Mouse (Mus musculus) natural killer cell, adult 2 months (primary cell): ENCODE measurements around the gene Kcnip1.

ENCODE experiments used
- DNase-seq, 2 experiments: peaks; one replicate each; pipeline ENCODE4 v3.0.0; 2022; ENCODE audit warnings: low spot score in 2 of 2

Kcnip1 gene

GRCm38 (mm10) chr11:33843294-33843864 lies 149.6 kb downstream of the Kcnip1 start:
- DNase-seq, result no peak

DNA sequence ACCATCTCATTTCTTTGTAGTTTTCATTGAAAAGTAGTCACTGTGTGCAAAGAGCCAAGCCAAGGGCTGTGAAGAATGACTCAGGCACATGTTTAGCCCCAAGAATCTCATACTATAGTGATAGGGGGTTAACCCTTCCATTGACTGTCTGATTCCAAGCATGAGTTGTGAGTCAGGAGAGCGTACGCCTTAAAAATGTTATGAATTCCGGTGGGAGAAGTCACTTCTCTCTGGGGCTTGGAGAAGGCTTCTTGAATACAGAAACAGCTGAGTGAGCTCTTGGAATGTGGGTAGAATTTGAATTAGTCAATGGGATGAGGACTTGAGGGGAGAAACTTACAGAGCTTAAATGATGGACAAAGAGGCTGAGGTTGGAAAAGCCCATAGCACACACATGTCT lies 153.9 kb downstream of the Kcnip1 start:
- DNase-seq, result no peak

- DNase-seq, result no peak
These were observed 163.2 kb downstream of the Kcnip1 start for GRCm38 (mm10) chr11:33829774-33830173.

DNA sequence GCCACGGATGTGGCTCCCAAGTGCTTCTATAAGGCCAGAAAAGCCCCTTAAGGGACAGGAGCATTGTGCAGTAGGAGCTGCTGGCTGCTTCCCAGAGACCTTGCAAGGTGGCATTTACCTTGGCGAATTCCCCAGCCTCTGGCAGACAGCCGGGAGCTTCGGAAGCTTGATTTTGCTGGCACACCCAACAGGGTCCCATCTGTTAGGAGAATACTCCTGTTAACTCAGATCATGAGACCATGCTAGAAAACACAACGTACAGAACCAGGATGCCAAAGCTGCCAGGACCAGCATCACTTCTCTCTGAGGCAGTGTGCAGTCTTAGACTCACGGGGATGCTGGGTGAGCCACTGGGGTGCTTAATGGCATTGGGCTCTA lies 165.1 kb downstream of the Kcnip1 start:
- DNase-seq, result no peak

GRCm38 (mm10) chr11:33827085-33827828 lies 165.7 kb downstream of the Kcnip1 start:
- no peak for DNase-seq

DNA sequence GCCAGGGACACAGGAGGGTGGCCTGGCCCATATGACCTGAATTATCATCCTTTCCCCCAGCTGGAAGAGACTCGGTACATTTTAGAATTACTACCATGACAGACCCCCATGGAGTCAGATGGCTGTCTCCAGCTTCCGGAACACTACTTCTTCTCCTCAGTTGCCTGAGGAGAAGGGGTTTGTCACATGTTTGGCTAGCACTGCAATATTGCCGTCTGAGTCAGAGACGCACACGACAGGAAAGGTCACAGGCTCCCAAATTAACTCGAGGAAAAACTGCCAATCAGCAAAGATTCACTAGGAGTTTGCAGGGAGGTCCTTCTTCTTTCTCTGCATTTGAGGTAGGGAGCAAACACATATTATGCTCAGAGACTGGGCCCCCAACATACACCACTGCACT lies 168.2 kb downstream of the Kcnip1 start:
- DNase-seq, result no peak

- no peak for DNase-seq
These were observed 171.6 kb downstream of the Kcnip1 start for GRCm38 (mm10) chr11:33821331-33821730.

GRCm38 (mm10) chr11:33820876-33821275 lies 172.1 kb downstream of the Kcnip1 start:
- no peak for DNase-seq

GRCm38 (mm10) chr11:33818861-33819503 lies 174.0 kb downstream of the Kcnip1 start:
- no peak for DNase-seq

DNA sequence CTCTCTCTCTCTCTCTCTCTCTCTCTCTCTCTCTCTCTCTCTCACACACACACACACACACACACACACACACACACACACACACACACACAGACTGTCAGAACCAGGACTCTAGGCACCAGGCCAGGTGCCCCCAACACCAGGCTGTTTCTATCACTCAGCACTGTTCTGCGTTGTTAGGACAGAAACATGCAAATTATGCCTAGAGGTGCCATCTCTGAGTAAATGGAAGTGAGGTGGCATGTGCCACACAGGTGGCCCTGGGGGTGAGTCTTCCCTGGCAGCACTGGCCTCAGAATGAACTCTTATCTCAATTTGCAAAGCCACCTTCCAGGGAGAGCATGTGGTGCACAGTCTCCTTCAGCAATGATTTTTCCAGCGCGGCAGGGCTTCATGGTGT lies 176.9 kb downstream of the Kcnip1 start:
- no peak for DNase-seq

DNA sequence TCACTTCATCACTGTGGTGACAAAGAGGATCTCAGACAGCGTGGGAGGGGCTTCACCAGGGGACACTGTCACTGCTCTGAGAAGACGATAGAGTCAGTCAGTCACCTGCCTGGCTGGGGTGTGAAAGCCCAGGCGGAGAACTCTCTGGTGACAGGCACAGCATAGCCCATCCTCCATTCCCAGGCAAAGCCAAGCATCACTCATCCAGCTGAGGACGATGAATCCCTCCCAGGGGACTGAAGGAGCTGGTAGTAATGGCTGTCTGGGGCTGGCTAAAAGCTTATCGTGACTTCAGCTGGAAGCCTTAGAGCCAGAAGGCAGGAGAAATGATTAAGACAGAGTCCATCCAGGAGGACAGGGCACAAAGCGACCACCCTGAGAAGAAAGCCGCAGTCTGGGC lies 182.8 kb downstream of the Kcnip1 start:
- no peak for DNase-seq

- no peak for DNase-seq
These were observed 189.9 kb downstream of the Kcnip1 start for GRCm38 (mm10) chr11:33803093-33803492.

DNA sequence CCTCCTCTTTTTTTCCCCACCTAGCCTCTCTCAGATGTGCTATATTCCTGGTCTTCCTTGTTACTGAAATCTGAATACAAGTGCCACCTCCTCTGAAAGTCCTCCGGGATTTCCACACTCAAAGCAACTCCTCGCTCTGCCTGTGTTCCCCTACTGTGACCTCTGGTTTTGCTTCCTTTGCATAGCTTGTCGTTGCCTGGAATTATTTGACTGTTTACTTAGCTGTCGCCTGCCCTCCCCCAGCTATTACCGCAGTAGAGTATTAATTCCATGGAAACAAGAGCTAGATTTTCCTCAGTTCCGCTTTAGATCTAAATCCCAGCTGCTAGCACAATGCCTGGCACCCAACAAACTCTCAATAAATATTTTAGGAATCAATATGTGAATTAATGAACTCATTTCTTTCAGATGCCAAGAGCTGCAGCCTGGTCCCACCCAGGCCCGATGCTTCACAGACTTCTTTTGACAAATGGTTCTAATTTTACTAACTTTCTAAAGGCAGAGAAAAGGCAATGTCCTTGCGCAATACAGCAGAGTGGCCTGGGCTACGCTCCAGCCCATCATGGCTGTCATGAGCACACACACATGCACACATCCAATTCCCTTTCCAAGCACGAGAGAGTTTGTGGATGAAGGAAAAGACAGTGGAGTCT lies 192.4 kb downstream of the Kcnip1 start:
- DNase-seq, result no peak

GRCm38 (mm10) chr11:33799933-33800332 lies 193.0 kb downstream of the Kcnip1 start:
- DNase-seq, result no peak

- no peak for DNase-seq
These were observed 194.8 kb downstream of the Kcnip1 start for GRCm38 (mm10) chr11:33798094-33798648.

GRCm38 (mm10) chr11:33787362-33787761 lies 205.6 kb downstream of the Kcnip1 start:
- no peak for DNase-seq

- DNase-seq, result no peak
These were observed 206.4 kb downstream of the Kcnip1 start for GRCm38 (mm10) chr11:33786572-33786971.

DNA sequence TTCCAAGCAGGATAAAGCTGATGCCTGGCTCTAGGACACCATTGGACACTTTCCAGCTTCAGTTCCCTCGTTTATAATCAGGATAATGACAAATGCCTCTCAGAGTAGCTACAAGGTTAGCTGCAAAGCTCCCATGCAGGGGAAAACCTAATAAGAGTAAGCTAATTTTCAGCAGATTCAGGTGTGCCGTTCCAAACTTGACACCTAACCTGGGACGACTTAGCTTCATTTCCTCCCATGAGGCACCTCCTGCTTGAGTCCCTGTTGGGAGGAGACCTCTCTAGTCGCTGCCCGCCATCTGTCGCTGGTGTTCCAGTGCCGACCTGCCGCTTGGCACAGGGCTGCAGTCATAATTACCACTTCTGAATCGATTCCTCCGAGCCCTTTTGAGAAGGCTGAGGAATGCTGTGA lies 211.4 kb downstream of the Kcnip1 start:
- DNase-seq, result no peak

DNA sequence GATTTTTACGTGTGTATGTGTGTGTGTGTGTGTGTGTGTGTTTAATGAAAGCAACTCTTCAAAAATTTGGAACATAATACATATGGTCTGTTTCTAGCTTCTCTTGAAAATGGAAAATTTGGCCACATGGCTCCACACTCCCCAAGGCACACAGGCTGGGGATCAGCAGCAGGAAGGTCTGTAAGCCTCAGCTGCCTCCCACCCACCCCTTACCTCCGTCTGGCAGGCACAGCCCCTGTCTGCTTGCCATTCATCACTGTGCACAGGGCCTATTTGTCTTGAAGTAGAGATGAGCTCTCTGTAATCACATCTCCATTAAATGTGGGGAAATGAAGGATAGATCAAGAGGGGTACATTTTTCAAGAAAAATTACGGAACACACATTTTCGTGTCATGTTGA lies 212.7 kb downstream of the Kcnip1 start:
- DNase-seq, result no peak

DNA sequence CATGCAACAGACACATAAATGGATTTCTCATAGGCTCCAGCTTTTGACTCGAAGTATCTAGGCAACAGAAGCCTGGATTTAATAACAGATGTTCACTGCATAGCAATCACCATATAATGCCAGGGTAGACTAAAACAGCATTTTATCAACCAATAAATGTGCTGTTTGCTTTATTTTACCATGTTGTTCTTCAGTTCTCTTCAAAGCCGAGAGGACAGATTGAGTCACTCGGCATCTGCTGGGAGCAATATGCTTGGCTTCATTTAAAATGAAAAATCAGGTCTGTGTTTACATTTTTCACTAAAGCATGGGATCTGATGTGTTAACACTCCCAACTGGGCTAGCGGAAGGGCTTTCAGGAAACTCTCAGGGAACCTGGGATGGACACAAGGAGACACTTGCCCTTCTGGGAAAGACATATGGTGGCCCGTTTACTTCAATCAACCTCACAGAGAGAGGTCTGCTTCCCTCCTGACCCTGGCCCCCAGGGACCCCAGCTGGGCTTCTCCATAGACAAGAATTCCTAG lies 220.3 kb downstream of the Kcnip1 start:
- no peak for DNase-seq

GRCm38 (mm10) chr11:33772043-33772442 lies 220.9 kb downstream of the Kcnip1 start:
- no peak for DNase-seq
